Mouse (Mus musculus) limb, embryonic 14.5 days (tissue): Measurements from ENCODE around the gene Mcrip1. TPM values are rescaled to one million over a fixed set of nuclear protein-coding genes. Genes with fewer than 3 reads are reported as not detected.

Experiments used
- ATAC-seq: fragments of 200-750 bp; cut with Nextera tagmentation; 2 replicates; pipeline ENCODE4 v1.8.0; 2017; ENCODE audit warnings: low read depth, moderate number of reproducible peaks, moderate TSS enrichment; ENCODE audit not compliant: low FRiP score
- DNase-seq: peaks from one replicate; pipeline ENCODE4 v3.0.0-alpha.2; 2015; ENCODE audit warnings: low spot score
- H3K27ac ChIP-seq: fragments of 300-500 bp; sonication (generic); replicated peaks from 2 replicates; pipeline ENCODE4 v1.5.1; 2014; ENCODE audit warnings: low read depth, mild to moderate bottlenecking, low read length, moderate library complexity, mixed read lengths
- H3K27me3 ChIP-seq: fragments of 300-500 bp; sonication (generic); 2 replicates; pipeline ENCODE4 v1.6.1; 2014; ENCODE audit warnings: low read length, mixed read lengths; ENCODE audit not compliant: control insufficient read depth, insufficient read depth
- H3K36me3 ChIP-seq: fragments of 300-500 bp; sonication (generic); 2 replicates; pipeline ENCODE4 v1.6.1; 2014; ENCODE audit warnings: mild to moderate bottlenecking, low read length, moderate library complexity, mixed read lengths; ENCODE audit not compliant: control insufficient read depth, insufficient read depth
- H3K4me1 ChIP-seq: fragments of 300-500 bp; sonication (generic); 2 replicates; pipeline ENCODE4 v1.6.1; 2014; ENCODE audit warnings: antibody characterized with exemption, low read length, mixed read lengths; ENCODE audit not compliant: control insufficient read depth, insufficient read depth
- H3K4me2 ChIP-seq: fragments of 300-500 bp; sonication (generic); replicated peaks from 2 replicates; pipeline ENCODE4 v1.6.1; 2014; ENCODE audit warnings: low read depth, mild to moderate bottlenecking, low read length, moderate library complexity; ENCODE audit not compliant: severe bottlenecking
- H3K4me3 ChIP-seq: fragments of 300-500 bp; sonication (generic); replicated peaks from 2 replicates; pipeline ENCODE4 v1.5.1; 2014; ENCODE audit warnings: low read length
- H3K9ac ChIP-seq: fragments of 300-500 bp; sonication (generic); 2 replicates; pipeline ENCODE4 v1.6.1; 2014; ENCODE audit warnings: mild to moderate bottlenecking, low read depth, low read length, moderate library complexity; ENCODE audit not compliant: severe bottlenecking
- H3K9me3 ChIP-seq: fragments of 300-500 bp; sonication (generic); 2 replicates; pipeline ENCODE4 v1.6.1; 2016; ENCODE audit warnings: low read length; ENCODE audit not compliant: control insufficient read depth
- POLR2A ChIP-seq: fragments of 200-500 bp; IDR thresholded peaks from 2 replicates; pipeline ENCODE4 v1.8.0; 2012; ENCODE audit warnings: inconsistent platforms, mild to moderate bottlenecking, moderate library complexity, borderline replicate concordance; ENCODE audit not compliant: insufficient read depth, insufficient read length; ENCODE audit errors: extremely low read depth
- WGBS: fragments of 180-500 bp; shearing (Covaris S2); extraction: QIAGEN DNeasy Blood & Tissue Kit; methylation state at CpG from one replicate; pipeline ENCODE4 v1.1.7; 2014; 5-methylcytosine and 5-hydroxymethylcytosine counted together
- polyA plus RNA-seq, 2 experiments: library from polyadenylated mRNA; depleted of rRNA in 1 of 2; stranded (reverse) in 1 of 2; unstranded in 1 of 2; fragments of >200 nt; fragmentation: Nextera tagmentation in 1 of 2; extraction: Ambion mirVana in 1 of 2; gene quantifications; 2 replicates each; pipeline versions ENCODE4 v1.2.1 to v1.2.3; 2012 to 2014

Gene Mcrip1
- polyA plus RNA-seq, 2 experiments: 203 to 271 TPM

DNA sequence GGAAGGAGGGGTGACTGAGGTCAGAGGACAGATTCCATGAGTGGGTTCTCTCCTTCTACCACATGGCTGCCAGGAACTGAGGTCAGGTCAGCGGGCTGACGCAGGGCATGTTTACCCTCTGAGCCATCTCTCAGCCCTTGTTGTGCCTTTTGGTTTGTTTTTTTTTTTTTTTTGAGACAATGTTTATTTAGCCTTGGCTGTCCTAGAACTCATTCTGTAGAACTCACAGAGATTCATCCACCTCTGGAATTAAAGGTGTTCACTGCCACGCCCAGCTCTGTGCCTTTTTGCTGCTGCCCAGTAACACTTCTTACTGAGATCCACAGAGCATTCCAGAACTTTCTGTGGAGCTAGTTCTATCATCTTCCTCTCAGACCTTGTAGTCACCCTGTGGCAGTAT is 43.9 kb downstream of the Mcrip1 start:
- no peak overlapping the region for H3K9ac ChIP-seq
- DNase-seq (no peak), ATAC-seq (no peak)
- H3K9me3 ChIP-seq: no peaks in the 10 kb centered on the region
- no peak overlapping the region for H3K27ac ChIP-seq
- no peaks in the 10 kb centered on the region for H3K27me3 ChIP-seq
- TF ChIP-seq POLR2A: no peak
- no peaks in the 10 kb centered on the region for H3K4me1 ChIP-seq
- WGBS: 89% methylated on average over 3 of the region's 3 CpGs
- H3K4me3 ChIP-seq: no peak overlapping the region
- no peak overlapping the region for H3K4me2 ChIP-seq
- no peaks in the 10 kb centered on the region for H3K36me3 ChIP-seq

- peaks cover 25% of the 10 kb centered on the region for H3K36me3 ChIP-seq
- ATAC-seq (no peak), DNase-seq (no peak)
- 76% methylated on average over 4 of the region's 4 CpGs for WGBS
- H3K4me3 ChIP-seq: no peak overlapping the region
- no peak for TF ChIP-seq POLR2A
- H3K4me2 ChIP-seq: no peak overlapping the region
- no peaks in the 10 kb centered on the region for H3K9me3 ChIP-seq
- no peak overlapping the region for H3K27ac ChIP-seq
- H3K4me1 ChIP-seq: no peaks in the 10 kb centered on the region
- no peak overlapping the region for H3K9ac ChIP-seq
- H3K27me3 ChIP-seq: no peaks in the 10 kb centered on the region
Observed at GRCm38 (mm10) chr11:120501701-120502100, 47.8 kb downstream of the Mcrip1 start.

DNA sequence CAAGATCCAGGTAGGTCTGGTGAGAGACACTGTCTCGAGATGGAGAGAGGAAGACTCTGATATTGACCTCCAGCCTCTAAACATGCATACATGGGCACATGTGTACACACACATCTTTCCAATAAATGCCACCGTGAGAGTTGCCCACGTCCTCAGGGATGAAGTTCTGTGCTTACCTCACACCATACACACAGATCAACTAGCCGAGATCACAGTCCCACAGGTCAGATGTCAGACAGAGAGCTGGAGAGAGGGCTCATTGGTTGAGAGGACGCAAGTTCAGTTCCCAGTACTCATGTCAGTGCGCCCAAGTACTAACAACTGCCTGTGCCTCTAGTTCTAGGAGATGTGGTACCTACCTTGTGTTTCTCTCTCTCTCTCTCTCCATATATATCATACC is 48.5 kb downstream of the Mcrip1 start:
- no peak overlapping the region for H3K4me2 ChIP-seq
- H3K27ac ChIP-seq: no peak overlapping the region
- H3K36me3 ChIP-seq: peaks cover 32% of the 10 kb centered on the region
- no peak overlapping the region for H3K4me3 ChIP-seq
- no peak for TF ChIP-seq POLR2A
- no peaks in the 10 kb centered on the region for H3K4me1 ChIP-seq
- H3K9me3 ChIP-seq: no peaks in the 10 kb centered on the region
- no peak overlapping the region for H3K9ac ChIP-seq
- ATAC-seq: no peak
- WGBS: 57% methylated on average over 6 of the region's 6 CpGs
- DNase-seq: no peak
- no peaks in the 10 kb centered on the region for H3K27me3 ChIP-seq

DNA sequence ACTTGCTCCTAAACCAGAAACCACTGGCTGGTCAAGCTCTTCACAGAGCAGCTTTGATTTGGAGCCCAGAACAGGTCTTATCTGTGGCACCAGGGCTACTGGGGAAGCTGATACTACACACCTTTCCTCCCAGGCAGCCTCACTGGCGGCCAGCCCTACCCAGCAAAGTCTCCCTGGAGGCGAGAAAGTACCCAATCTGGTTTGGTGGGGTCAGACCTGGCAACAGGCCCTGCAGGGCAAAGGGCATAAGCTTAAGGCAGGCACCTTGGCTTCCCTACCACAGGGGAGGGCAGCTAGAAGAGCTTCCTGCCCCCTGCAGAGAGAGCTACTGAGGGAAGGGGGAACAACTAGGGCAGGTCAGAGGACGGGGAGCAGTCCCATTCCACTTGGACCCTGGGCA is 49.2 kb downstream of the Mcrip1 start:
- 24% methylated on average over 3 of the region's 3 CpGs for WGBS
- no peak for TF ChIP-seq POLR2A
- H3K4me3 ChIP-seq: no peak overlapping the region
- ATAC-seq: no peak
- H3K27me3 ChIP-seq: no peaks in the 10 kb centered on the region
- no peak overlapping the region for H3K27ac ChIP-seq
- no peak overlapping the region for H3K4me2 ChIP-seq
- no peaks in the 10 kb centered on the region for H3K9me3 ChIP-seq
- no peak for DNase-seq
- H3K4me1 ChIP-seq: no peaks in the 10 kb centered on the region
- H3K9ac ChIP-seq: no peak overlapping the region; the same call in 1 of the 2 replicates
- H3K36me3 ChIP-seq: peaks cover 39% of the 10 kb centered on the region

- WGBS: 74% methylated on average over 6 of the region's 6 CpGs
- no peak overlapping the region for H3K27ac ChIP-seq
- no peak overlapping the region for H3K9ac ChIP-seq
- H3K36me3 ChIP-seq: peaks cover 43% of the 10 kb centered on the region
- TF ChIP-seq POLR2A: no peak
- H3K4me1 ChIP-seq: no peaks in the 10 kb centered on the region
- H3K4me3 ChIP-seq: no peak overlapping the region
- no peak overlapping the region for H3K4me2 ChIP-seq
- no peak for ATAC-seq
- no peak for DNase-seq
- H3K27me3 ChIP-seq: no peaks in the 10 kb centered on the region
- H3K9me3 ChIP-seq: no peaks in the 10 kb centered on the region
Observed at GRCm38 (mm10) chr11:120499894-120500293, 49.6 kb downstream of the Mcrip1 start.

DNA sequence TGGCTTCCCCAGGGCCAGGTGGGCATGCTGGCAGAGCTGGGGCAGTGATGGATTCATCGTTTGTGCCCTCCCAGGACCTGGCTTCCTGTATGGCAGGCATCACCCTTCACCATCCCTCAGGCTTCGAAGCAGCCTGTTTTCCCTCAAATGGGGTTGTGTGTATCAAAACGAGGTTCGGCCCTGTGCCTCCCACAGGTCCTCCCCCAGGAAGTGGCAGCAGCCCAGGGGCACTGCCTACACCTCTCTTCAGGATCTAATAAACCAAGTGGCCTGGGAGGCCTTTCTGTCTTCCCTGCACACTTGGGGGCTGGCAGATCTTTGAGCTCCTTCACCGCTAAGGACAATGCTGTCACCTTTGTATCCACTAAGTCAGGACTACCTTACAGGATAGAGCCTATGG is 50.6 kb downstream of the Mcrip1 start:
- no peak for TF ChIP-seq POLR2A
- Histone ChIP-seq H3K4me1 (no peaks in the 10 kb centered on the region), H3K27ac (no peak overlapping the region), H3K9me3 (no peaks in the 10 kb centered on the region), H3K9ac (no peak overlapping the region), H3K36me3 (peaks cover 51% of the 10 kb centered on the region), H3K4me3 (no peak overlapping the region), H3K4me2 (no peak overlapping the region), H3K27me3 (no peaks in the 10 kb centered on the region)
- DNase-seq: no peak
- WGBS: 87% methylated on average over 5 of the region's 5 CpGs
- no peak for ATAC-seq
